Mouse (Mus musculus) urinary bladder, postnatal 36 days (tissue): Measurements from ENCODE around the gene Fam53b.
A peak's percentile ranks its signal among the peaks of the same experiment; 100 is the strongest.

Source experiments
- DNase-seq, 2 experiments: peaks; one replicate each; pipeline ENCODE4 v3.0.0; 2022; ENCODE audit warnings: low spot score in 2 of 2, mixed read lengths in 1 of 2

Fam53b gene

GRCm38 (mm10) chr7:132811716-132812618 lies 1.7 kb downstream of the Fam53b start:
- DNase-seq = no peak

DNA sequence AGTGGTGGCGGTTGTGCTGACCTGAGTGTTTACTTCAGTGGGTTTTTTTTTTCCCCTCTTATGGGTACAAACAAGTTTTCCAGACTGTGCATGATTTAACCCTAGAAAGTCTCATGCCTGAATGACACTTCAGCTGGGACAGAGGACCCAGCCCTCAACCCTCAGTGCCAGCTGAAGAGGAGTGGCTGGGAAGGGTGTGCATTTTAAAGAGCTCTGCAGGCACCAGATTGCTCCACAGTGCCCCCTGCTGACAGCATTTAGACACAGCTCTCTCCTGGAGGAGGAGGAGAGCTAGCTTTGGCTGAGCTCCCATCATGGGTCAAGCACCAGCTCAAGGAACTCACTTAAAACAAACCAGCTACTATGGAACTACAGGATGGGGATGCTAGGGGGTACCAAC lies 2.8 kb downstream of the Fam53b start:
- DNase-seq = peak; percentile 85 to 90

GRCm38 (mm10) chr7:132810368-132810767 lies 3.3 kb downstream of the Fam53b start:
- peak in 1 of 2 experiments; percentile 55 for DNase-seq

- no peak for DNase-seq
These were observed 4.0 kb downstream of the Fam53b start for GRCm38 (mm10) chr7:132809721-132810120.

GRCm38 (mm10) chr7:132808841-132809682 lies 4.6 kb downstream of the Fam53b start:
- no peak for DNase-seq

- no peak for DNase-seq
These were observed 5.5 kb downstream of the Fam53b start for GRCm38 (mm10) chr7:132808051-132808796.

- DNase-seq = peak; percentile 50 to 59
These were observed 6.5 kb downstream of the Fam53b start for GRCm38 (mm10) chr7:132806926-132807857.

DNA sequence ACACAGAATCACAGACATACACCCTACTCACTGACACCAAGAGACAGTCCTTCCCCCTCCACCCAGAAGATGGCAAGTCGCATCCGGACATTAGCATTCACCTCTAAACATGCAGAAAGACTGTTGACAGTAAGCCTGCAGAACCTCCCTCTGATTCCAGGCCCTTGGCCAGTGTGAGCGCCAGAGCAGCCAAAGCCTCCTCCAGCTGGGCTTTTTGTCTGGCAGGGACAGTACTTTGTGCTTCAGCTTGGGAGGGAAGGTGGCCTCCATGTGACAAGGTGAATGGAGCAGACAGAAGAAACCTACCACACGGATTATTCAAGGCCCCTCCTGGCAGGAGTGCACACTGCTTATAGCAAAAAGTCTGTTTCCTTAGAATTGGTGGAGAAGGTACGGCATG lies 7.4 kb downstream of the Fam53b start:
- peak in 1 of 2 experiments; percentile 64 for DNase-seq

DNA sequence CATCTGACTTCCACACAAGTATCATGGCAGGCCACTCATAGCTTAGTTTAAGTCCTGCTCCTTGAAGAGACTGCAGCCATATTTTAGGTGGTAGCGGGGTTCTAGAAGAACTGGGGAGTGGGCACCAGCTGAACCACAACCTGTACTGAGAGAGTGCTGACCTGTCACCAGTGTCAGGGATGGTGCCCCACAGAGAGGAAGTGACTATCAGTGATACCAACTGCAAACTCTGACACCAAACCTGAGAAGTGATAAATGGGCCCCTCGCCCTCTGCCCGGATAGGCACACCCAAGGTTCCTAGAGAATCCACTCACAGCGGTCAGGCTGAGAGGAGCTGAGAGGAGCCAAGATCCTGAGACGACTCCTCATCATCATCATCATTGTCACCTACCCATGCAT lies 8.7 kb downstream of the Fam53b start:
- no peak for DNase-seq

GRCm38 (mm10) chr7:132804461-132804860 lies 9.2 kb downstream of the Fam53b start:
- no peak for DNase-seq

- no peak for DNase-seq
These were observed 9.7 kb downstream of the Fam53b start for GRCm38 (mm10) chr7:132803962-132804361.

DNA sequence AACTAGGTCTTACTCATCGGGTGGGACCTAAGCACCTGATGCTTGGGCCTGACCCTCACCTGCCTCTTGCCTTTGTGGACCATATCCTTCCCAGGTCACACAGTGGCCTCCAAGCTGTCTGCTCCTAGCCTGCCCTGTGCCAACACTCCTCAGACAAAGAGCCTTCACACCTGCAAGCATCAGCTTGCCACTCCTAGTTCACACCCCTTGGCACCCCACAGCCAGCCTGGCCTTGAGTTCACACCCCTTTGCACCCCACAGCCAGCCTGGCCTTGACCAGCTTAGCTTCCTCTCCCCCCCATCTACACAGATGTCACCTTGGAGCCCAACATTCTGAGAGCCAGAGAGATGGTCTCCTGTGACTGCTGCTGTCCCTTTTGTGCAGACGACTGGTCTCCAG lies 10.3 kb downstream of the Fam53b start:
- DNase-seq = no peak

GRCm38 (mm10) chr7:132802691-132803090 lies 11.0 kb downstream of the Fam53b start:
- no peak for DNase-seq

DNA sequence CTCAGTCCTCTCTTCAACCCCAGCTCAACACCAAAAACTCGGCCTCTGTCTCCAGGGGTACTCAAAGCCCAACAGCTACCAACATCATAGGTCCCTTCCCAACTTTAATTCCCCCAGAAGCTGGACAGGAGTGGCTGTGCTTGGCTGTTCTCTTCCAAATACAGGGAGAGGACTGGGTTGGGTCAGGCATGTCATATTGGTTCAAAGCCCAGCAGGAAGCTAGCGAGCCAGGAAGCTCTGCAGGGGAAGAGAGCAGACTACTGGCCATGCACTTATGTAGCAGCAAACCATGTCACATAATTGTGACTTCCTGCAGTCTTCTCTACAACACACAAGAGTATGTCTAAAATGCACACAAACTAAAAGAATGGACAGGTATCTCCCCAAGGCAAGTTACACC lies 11.6 kb downstream of the Fam53b start:
- no peak for DNase-seq

- DNase-seq = no peak
These were observed 12.2 kb downstream of the Fam53b start for GRCm38 (mm10) chr7:132801509-132801908.

- DNase-seq = no peak
These were observed 12.8 kb downstream of the Fam53b start for GRCm38 (mm10) chr7:132800868-132801267.

- DNase-seq = no peak
These were observed 14.3 kb downstream of the Fam53b start for GRCm38 (mm10) chr7:132799119-132800016.

DNA sequence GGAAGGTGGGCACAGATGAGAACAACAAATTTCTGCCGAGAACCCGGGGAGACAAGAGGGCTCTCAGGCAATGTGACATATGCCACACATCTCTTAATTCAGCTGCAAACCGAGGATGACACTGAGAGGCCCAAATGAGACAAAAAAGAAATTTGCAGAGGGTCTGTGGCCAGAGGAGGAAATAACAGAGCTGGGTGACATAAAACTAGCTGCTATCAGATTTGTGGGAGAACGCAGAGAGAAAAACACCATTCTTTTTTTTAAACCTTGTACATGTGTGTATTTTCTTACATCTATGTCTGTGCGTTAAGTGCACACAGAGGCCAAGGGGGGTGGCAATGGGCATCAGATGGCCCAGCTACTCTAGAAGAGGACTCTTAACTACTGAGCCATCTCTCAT lies 18.5 kb downstream of the Fam53b start:
- DNase-seq = no peak

GRCm38 (mm10) chr7:132793467-132793866 lies 20.2 kb downstream of the Fam53b start:
- DNase-seq = no peak
